Mouse (Mus musculus): ENCODE results near the gene Iqcj. TPM values are rescaled to one million over a fixed set of nuclear protein-coding genes. Genes with fewer than 3 reads are reported as not detected.
"Not testable (repeated sequence)": the region's sequence is repeated elsewhere in the genome, so short reads cannot be mapped to it uniquely, and the experiment has no call there.

The Iqcj gene
- total RNA-seq, 1 experiment from 2014 or later: not detected

DNA sequence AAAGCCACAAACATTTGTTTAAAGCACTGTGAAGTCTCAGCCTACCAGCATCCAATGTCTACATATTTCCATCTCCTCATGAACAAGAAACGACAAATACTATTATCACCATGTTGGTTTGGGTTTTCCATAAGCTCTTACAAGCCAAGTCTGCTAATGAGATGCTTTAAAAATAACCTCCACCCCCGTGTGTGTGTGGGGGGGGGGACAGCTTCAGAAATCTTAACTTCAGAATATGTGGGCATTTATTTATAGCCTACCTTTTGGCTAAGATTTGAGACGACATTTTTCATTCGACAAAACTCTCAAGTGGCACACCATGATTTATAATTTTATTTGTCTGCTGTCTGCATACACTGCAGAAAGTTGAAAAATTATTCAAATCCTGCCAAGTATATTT lies 185.4 kb downstream of the Iqcj start:
- no peak for DNase-seq

DNA sequence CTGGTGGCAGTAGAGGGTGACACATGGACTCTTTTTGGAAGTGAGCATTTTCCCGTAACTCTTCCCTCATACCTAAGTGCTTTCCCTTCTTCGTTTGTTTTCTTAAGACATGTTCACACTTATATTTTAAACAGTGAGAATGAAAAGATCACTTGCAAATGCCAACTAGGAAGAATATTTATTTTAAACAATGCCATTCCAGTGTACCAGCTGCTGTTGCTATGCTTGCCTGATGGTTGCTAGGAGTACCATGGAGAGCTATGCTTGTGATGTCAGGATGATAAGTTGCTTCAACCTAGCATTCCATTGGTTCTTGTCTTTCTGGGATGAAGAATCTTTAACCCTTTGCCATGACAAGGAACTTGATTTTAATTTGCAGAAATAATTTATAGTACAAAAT lies 193.0 kb downstream of the Iqcj start:
- no peak for DNase-seq

DNA sequence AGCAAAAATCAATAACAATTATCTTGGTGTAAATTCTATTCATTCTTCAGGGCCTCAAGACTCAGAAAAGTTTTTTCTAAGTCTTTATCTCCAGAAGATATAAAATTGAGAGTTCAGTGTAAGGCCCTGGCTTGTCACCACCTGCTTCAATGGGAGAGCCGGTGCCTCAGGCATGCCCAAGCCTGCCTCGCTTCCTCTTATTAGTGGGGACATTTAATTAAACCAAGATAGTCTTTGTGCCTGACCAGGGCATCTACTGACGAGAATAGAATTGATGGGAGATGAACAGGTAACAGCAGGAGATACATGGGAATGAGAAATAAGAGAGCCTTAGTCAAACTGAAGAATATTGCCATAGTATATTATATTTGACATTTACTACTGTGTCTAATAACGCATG lies 200.1 kb downstream of the Iqcj start:
- DNase-seq: no peak

DNA sequence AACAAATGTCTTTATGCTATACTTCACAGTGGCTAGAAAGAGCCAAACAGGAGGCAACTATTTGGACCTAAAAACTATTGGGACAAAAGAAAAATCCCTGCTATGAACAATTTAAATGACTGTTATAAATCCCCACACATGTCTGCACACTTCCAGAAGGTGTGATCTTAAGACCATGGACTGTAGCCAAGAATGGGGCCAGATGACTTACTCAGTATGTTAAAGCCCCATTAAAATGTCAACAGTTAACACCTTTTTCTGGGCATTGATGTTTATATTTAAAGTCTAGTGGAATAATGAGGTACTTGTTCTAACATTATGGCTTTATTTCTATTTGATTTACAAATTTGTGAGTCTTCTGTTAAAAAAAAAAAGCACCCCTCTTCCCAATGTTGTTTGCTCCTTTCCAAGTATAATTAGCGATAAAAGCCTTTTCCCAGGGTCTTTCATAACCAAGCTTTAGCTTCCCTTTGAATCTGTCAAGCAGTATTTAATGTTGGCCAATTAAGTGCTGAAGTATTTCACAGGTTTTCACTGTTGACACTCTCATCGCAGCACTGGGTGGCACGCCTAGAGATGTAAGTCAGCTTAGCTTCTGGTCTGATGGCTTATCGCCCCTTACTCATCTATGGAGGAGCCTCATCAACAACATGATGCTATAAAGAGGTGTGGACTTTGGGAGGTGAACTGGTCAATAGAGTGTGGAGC lies 204.9 kb downstream of the Iqcj start:
- no peak for DNase-seq

DNA sequence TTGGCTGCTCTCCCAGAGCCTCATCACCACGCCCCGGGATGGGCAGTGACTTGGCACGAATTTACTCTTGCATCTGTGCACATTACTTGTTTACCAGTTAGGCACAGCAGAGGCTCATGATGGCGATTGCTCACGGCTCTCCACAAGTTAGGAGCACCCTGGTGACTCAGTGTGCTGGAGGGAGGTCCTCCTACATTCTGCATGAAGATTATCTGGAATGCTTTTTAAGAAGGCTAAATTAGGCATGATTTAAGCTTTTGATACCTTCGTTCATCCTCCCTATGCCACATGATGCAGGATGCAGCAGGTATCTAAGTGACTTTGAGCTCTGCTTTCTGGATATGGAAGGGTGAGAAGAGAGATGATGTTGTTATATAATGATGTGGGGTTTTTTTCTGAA lies 207.5 kb downstream of the Iqcj start:
- DNase-seq: not testable (repeated sequence)

DNA sequence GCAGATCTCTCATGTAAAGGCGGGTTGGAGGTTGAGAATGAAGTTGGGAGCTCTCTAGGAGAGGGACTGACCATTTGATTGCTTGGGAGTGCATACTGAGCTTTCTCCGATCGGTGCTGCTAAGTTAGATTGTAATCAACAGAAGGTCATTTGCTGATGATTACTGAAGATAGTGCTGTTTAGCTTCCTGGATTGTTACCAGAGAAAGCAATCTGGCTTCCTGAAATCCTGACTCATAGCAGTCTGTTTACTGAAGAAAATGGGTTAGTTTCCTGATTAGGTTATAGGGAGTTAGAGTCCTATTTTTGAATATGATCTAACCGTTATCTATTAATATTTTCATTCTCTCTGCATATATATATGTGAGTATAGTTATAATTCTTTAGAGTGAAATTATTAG lies 209.3 kb downstream of the Iqcj start:
- DNase-seq: no peak

DNA sequence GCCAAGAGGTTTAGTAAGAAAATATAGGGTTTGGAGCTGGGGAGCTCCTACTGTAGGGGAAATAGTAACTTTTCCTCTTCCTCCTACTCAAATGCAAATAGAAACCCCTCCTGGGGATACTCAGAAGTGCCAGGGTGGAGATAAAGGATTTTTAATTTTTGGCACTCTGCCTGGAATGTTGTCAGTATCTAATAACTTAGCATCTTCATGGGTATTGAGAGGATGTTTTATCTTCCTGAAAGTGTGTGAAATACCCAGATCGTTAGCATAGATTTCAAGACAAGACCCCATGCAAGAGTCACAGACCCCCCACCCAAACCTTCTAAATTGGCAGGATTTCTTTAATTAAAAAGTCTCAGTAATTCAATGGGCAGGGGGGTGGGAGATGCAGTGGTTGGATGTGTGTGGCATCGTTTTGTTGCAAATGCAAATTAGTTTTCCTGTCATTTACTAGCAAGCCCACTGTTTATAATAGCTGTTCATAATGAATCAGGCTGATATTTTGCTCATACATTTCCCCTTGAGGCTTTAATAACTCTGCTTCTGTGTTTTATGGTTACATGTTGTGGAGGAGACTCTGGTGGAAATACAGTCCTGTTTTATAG lies 213.2 kb downstream of the Iqcj start:
- no peak for DNase-seq

Other genes with a start within 250 kb of the Iqcj start
- not detected in 2 replicates for gene Iqschfp, start within 50 bp of the Iqcj start, total RNA-seq (2021)
- 17.1 and 23.1 TPM in 2 replicates for gene Schip1, start 172.6 kb downstream of the Iqcj start, total RNA-seq (2021)